Mouse (Mus musculus) stomach, postnatal 0 days (tissue): ENCODE data around the gene Il17c. TPM values are rescaled to one million over a fixed set of nuclear protein-coding genes. Genes with fewer than 3 reads are reported as not detected.

Source experiments
- ATAC-seq: fragments of 200-750 bp; cut with Nextera tagmentation; 2 replicates; pipeline ENCODE4 v1.8.0; 2017; ENCODE audit not compliant: low FRiP score, low TSS enrichment
- DNase-seq: peaks from one replicate; pipeline ENCODE4 v3.0.0-alpha.2; 2016; ENCODE audit warnings: low spot score
- H3K27ac ChIP-seq: fragments of 300-500 bp; sonication (generic); replicated peaks from 2 replicates; pipeline ENCODE4 v1.5.1; 2014; ENCODE audit warnings: mild to moderate bottlenecking, control low read depth
- H3K27me3 ChIP-seq: fragments of 300-500 bp; sonication (generic); 2 replicates; pipeline ENCODE4 v1.6.1; 2014; ENCODE audit warnings: low read length; ENCODE audit not compliant: control insufficient read depth, insufficient read depth
- H3K36me3 ChIP-seq: fragments of 300-500 bp; sonication (generic); 2 replicates; pipeline ENCODE4 v1.6.1; 2014; ENCODE audit warnings: low read length, mixed read lengths; ENCODE audit not compliant: control insufficient read depth, insufficient read depth
- H3K4me1 ChIP-seq: fragments of 300-500 bp; sonication (generic); replicated peaks from 2 replicates; pipeline ENCODE4 v1.6.1; 2014; ENCODE audit warnings: antibody characterized with exemption; ENCODE audit not compliant: control insufficient read depth, insufficient read depth
- H3K4me2 ChIP-seq: fragments of 300-500 bp; sonication (generic); replicated peaks from 2 replicates; pipeline ENCODE4 v1.6.1; 2014; ENCODE audit warnings: low read depth, mild to moderate bottlenecking, control low read depth, moderate library complexity
- H3K4me3 ChIP-seq: fragments of 300-500 bp; sonication (generic); 2 replicates; pipeline ENCODE4 v1.5.1; 2014; ENCODE audit warnings: low read depth, low read length, control low read depth
- H3K9ac ChIP-seq: fragments of 300-500 bp; sonication (generic); 2 replicates; pipeline ENCODE4 v1.6.1; 2014; ENCODE audit warnings: mild to moderate bottlenecking, low read length, control low read depth, mixed read lengths
- H3K9me3 ChIP-seq: fragments of 300-500 bp; sonication (generic); 2 replicates; pipeline ENCODE4 v1.6.1; 2016; ENCODE audit warnings: low read length; ENCODE audit not compliant: control insufficient read depth
- CTCF ChIP-seq: IDR thresholded peaks from 2 replicates; pipeline ENCODE4 v1.5.1; 2016; ENCODE audit warnings: antibody characterized with exemption, low read depth, mild to moderate bottlenecking, moderate library complexity
- EP300 ChIP-seq: optimal IDR thresholded peaks from 2 replicates; pipeline ENCODE3; 2016; ENCODE audit warnings: antibody characterized with exemption
- WGBS: fragments of 180-500 bp; shearing (Covaris S2); extraction: QIAGEN DNeasy Blood & Tissue Kit; methylation state at CpG from one replicate; pipeline ENCODE4 v1.1.7; 2014; 5-methylcytosine and 5-hydroxymethylcytosine counted together
- polyA plus RNA-seq: library from polyadenylated mRNA; unstranded; fragments of >200 nt; fragmentation: Nextera tagmentation; extraction: Ambion mirVana; gene quantifications from 2 replicates; pipeline ENCODE4 v1.2.1, GENCODE M21; 2015

Il17c gene
- 0.15 and 0.32 TPM in 2 replicates for polyA plus RNA-seq

- DNase-seq (peak; percentile 90), ATAC-seq (peak; percentile 92)
- no peak for TF ChIP-seq EP300
- no peak for TF ChIP-seq CTCF
- H3K9ac ChIP-seq, result no peak within 1 kb of the TSS
- 0 out of 2 replicates have a peak, but pooled peaks cover 5% of the 10 kb centered on the region for H3K36me3 ChIP-seq
- H3K4me3 ChIP-seq, result no peak within 1 kb of the TSS
- no peak within 1 kb of the TSS for H3K4me2 ChIP-seq
- H3K9me3 ChIP-seq, result no peaks in the 10 kb centered on the region
- 61% methylated on average over 14 of the region's 14 CpGs for WGBS
- H3K4me1 ChIP-seq, result no peaks in the 10 kb centered on the region
- H3K27me3 ChIP-seq, result no peaks in the 10 kb centered on the region
- peak within 1 kb of the TSS; percentile 37; the same call in 1 of the 2 replicates for H3K27ac ChIP-seq
These were observed at the start of gene Il17c for GRCm38 (mm10) chr8:122421376-122422070. Il17c (plus strand) TSS chr8:122422020.

- no peak overlapping the region for H3K9ac ChIP-seq
- ATAC-seq, result no peak
- 0 out of 2 replicates have a peak, but pooled peaks cover 3% of the 10 kb centered on the region for H3K36me3 ChIP-seq
- H3K9me3 ChIP-seq, result no peaks in the 10 kb centered on the region
- H3K4me3 ChIP-seq, result no peak overlapping the region
- no peak for TF ChIP-seq CTCF
- no peaks in the 10 kb centered on the region for H3K4me1 ChIP-seq
- 94% methylated on average over 7 of the region's 7 CpGs for WGBS
- no peak overlapping the region for H3K27ac ChIP-seq
- DNase-seq, result no peak
- no peaks in the 10 kb centered on the region for H3K27me3 ChIP-seq
- H3K4me2 ChIP-seq, result no peak overlapping the region
These were observed 46.5 kb upstream of the Il17c start for GRCm38 (mm10) chr8:122375320-122375719.

GRCm38 (mm10) chr8:122375751-122376364, 46.0 kb upstream of the Il17c start:
- TF ChIP-seq EP300 (no peak), CTCF (no peak)
- H3K4me3 ChIP-seq, result peak overlapping the region; percentile 79
- no peaks in the 10 kb centered on the region for H3K27me3 ChIP-seq
- H3K36me3 ChIP-seq, result 0 out of 2 replicates have a peak, but pooled peaks cover 3% of the 10 kb centered on the region
- H3K9me3 ChIP-seq, result no peaks in the 10 kb centered on the region
- 21% methylated on average over 13 of the region's 13 CpGs for WGBS
- 0 out of 2 replicates have a peak, but pooled peaks have one; percentile 1 for ATAC-seq
- no peaks in the 10 kb centered on the region for H3K4me1 ChIP-seq
- H3K4me2 ChIP-seq, result peak overlapping the region; percentile 52
- peak overlapping the region; percentile 38 for H3K9ac ChIP-seq
- H3K27ac ChIP-seq, result 0 out of 2 replicates have a peak overlapping the region, but pooled peaks have one; percentile 40
- DNase-seq, result no peak

GRCm38 (mm10) chr8:122376365-122377231, 45.2 kb upstream of the Il17c start, which contains the start of gene Zc3h18:
Zc3h18 (plus strand) TSS chr8:122376609.
- under 1% methylated on average over 87 of the region's 107 CpGs for WGBS
- H3K4me2 ChIP-seq, result peak within 1 kb of the TSS; percentile 74
- no peaks in the 10 kb centered on the region for H3K27me3 ChIP-seq
- peak within 1 kb of the TSS; percentile 79 for H3K4me3 ChIP-seq
- peak within 1 kb of the TSS; percentile 95 for H3K27ac ChIP-seq
- ATAC-seq, result peak; percentile 95
- H3K9me3 ChIP-seq, result no peaks in the 10 kb centered on the region
- H3K36me3 ChIP-seq, result 0 out of 2 replicates have a peak, but pooled peaks cover 3% of the 10 kb centered on the region
- H3K4me1 ChIP-seq, result no peaks in the 10 kb centered on the region
- H3K9ac ChIP-seq, result peak within 1 kb of the TSS; percentile 92
- peak; percentile 99 for DNase-seq
- TF ChIP-seq EP300, result no peak
- peak; percentile 73 for TF ChIP-seq CTCF

GRCm38 (mm10) chr8:122383039-122383438, 38.8 kb upstream of the Il17c start:
- no peaks in the 10 kb centered on the region for H3K4me1 ChIP-seq
- no peak overlapping the region for H3K9ac ChIP-seq
- no peak overlapping the region for H3K4me3 ChIP-seq
- DNase-seq, result no peak
- no peak overlapping the region for H3K27ac ChIP-seq
- no peaks in the 10 kb centered on the region for H3K9me3 ChIP-seq
- no peak overlapping the region for H3K4me2 ChIP-seq
- H3K36me3 ChIP-seq, result peaks cover 22% of the 10 kb centered on the region
- no peaks in the 10 kb centered on the region for H3K27me3 ChIP-seq
- WGBS, result 48% methylated on average over 4 of the region's 4 CpGs
- TF ChIP-seq EP300, result no peak
- no peak for TF ChIP-seq CTCF
- ATAC-seq, result no peak
